Mouse (Mus musculus): ENCODE results near the gene Dbi. TPM values are rescaled to one million over a fixed set of nuclear protein-coding genes. Genes with fewer than 3 reads are reported as not detected.

The Dbi gene
- 281 and 308 TPM in 2 replicates for polyA plus RNA-seq (2012; rRNA removed)

GRCm38 (mm10) chr1:120120969-120121811, at the start of gene Dbi, which contains the start of gene 3110009E18Rik:
TSS of gene Dbi (minus strand) at chr1:120121078.
TSS of gene 3110009E18Rik (plus strand) at chr1:120121187.

GRCm38 (mm10) chr1:120073519-120074306, 47.2 kb downstream of the Dbi start, which contains the start of gene Tmem37:
TSS of gene Tmem37 (minus strand) at chr1:120074074.

Other genes with a start within 250 kb of the Dbi start
- gene Tmem177, start 207.9 kb downstream of the Dbi start, polyA plus RNA-seq (2012; rRNA removed): 3.5 and 3.6 TPM in 2 replicates
- not detected in 2 replicates for gene Cfap221, start 123.8 kb downstream of the Dbi start, polyA plus RNA-seq (2012; rRNA removed)
- gene Sctr, start 114.2 kb downstream of the Dbi start, polyA plus RNA-seq (2012; rRNA removed): 0.28 and 0.44 TPM in 2 replicates
- 104 and 192 TPM in 2 replicates for gene Tmem37, start 47.0 kb downstream of the Dbi start, polyA plus RNA-seq (2012; rRNA removed)
- 0.67 and 1.0 TPM in 2 replicates for gene 3110009E18Rik, start 109 bp upstream of the Dbi start, polyA plus RNA-seq (2012; rRNA removed)
- 76.3 and 80.5 TPM in 2 replicates for gene Steap3, start 151.6 kb upstream of the Dbi start, polyA plus RNA-seq (2012; rRNA removed)
- gene C1ql2, start 219.5 kb upstream of the Dbi start, polyA plus RNA-seq (2012; rRNA removed): 0.07 TPM in 1 of 2 replicates, not detected in the other

All from colon, adult 2 months (tissue).